Mouse (Mus musculus): ENCODE data around the gene Hebp1.

The Hebp1 gene

DNA sequence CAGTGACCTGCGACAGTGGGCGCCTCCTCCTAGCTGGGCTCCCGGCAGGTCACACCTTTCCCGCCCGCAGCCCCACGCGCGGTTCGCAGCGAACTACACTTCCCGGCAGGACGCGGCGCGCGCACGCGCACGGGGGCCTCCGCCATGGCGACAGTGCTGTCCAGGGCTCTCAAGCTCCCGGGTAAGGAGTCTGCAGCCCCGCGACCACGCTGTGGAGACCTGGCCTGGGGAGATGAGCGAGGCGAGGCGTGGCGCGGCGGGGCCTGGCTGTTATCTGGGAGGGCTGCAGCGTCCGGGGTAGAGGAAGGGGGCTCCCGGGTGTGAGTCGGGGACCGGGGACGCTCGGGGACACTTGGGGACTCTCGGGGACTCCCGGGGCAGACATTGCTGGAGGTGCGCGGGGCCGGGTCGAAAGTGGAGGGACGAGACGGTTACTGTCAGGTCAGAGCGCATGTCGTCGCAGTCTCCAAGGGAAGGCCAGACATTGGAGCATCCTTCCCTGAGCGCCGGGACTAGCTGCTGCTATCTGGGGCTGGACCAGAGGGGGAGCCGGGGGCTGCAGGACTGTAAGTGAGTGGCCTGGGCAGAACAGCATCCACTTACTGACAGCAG is at the start of gene Hebp1, which contains the start of gene Fam234b:
Gene Hebp1, minus strand, starts transcription at position 102 of the 612 bp plus-strand sequence.
Gene Fam234b, plus strand, starts transcription at position 57 of the 612 bp plus-strand sequence.
- peak; percentile 49 for DNase-seq (ENCODE audit: low read depth, low spot score)

DNA sequence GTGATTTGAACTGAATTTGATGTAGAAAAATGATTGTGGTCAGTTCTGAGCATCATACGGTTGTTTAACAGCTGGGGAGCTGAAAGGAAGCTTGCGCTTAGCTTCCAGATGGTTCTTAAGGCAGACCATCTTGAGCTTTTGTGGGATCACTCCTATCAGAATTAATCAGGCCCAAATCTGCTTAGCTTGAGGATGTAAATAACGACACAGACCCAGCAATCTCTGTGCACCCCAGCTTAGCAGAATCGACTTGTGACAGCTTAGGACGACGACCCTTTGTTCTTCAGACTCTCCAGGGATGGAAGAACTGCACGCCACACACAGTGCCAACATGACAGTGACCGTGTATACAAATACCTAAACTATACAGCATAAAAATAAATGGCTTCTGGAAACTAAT is 47.8 kb upstream of the Hebp1 start:
- DNase-seq (ENCODE audit: low read depth, low spot score) = no peak

DNA sequence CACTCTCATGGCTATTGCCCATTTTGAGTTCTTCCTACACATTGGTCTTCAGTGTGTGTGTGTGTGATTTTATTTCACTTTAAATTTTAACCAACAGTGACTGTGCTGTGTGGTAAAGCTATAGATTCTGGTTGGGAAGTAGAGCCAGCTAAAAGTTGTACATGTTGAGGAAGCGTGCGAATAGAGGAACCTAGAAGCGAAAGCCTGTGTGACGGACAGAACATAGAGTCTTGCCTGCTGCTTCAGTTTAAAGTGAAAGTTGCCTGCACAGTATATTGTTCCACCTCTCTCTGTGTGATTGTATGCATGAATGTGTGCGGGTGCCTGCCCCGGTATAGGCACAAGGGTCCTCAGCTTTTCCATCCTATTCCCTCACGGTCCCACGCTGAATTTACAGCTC is 42.5 kb upstream of the Hebp1 start:
- DNase-seq (ENCODE audit: low read depth, low spot score) = no peak

DNA sequence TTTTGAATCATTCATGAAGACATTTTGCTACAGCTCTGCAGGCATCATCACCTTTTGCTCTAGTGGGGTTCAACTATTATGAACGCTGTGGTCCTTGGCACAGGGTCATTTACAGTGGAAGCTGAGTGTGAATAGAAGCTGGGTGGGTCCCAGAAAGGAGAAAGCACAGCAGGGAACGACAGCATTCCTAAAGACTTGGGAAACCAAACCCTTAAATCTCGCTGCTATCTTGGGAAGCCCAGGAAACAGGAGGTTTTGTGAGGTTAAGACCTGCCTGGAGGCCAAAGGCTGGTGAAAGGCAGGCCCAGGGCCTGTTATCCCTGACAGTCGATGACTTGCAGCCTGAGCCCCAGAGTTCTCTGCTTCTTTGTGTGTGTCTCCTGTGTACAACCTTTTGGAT is 40.4 kb upstream of the Hebp1 start:
- no peak for DNase-seq (ENCODE audit: low read depth, low spot score)

DNA sequence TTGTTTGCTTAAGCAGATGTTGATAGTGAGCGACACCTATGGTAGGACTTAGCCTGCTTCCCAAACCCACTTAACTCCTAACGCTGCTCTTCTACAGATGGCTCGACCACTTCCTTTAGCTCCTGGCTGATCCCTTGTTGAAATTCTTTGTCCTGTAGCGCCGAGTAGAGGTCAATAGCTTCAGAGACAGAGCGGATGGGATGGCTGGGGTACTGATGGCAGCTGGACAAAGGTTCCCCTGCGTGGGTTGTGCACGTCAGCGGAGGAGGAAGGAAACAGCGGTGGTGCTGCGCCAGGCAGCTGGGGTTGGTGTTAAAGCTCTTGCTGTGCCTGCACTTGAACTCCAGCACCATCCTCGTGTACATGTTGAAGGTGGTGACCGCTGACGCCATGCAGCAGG is 39.5 kb upstream of the Hebp1 start:
- no peak for DNase-seq (ENCODE audit: low read depth, low spot score)

DNA sequence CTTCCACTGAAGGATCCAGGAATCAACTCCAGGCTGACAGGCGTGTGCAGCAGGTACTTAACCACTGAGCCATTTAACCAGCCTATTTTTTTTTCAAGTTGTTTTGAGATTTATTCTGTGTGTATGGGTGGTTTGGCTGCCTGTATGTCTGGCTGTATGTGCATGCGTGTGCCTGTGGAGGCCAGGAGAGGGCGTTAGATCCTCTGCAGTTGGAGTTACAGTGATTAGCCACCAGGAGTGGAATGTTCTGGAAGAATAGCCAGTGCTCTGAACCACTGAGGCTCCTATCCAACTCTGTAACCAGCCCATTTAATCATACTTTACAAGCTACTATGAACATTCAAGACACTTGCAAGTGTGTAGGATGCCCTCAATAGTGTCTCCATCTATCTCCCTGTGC is 38.8 kb upstream of the Hebp1 start:
- no peak for DNase-seq (ENCODE audit: low read depth, low spot score)

DNA sequence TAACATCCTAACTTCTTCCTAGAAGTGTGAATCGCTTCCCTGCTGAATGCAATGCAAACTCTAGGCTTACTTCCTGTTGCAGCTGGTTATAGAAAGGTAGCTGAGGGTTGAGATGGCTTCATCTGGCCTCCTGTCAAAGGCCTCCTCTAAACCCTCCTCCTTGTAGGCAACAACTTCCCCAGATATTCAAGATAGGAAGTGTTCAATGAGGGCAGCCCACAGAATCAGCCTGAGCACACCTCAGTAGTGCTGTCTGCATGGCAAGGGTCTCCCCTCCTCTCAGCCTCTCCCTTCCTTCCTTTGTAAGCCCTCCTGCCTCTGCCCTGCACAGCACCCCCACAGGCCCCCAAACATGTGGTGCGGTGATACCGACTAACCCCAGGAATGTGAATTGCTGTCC is 37.9 kb upstream of the Hebp1 start:
- no peak for DNase-seq (ENCODE audit: low read depth, low spot score)

DNA sequence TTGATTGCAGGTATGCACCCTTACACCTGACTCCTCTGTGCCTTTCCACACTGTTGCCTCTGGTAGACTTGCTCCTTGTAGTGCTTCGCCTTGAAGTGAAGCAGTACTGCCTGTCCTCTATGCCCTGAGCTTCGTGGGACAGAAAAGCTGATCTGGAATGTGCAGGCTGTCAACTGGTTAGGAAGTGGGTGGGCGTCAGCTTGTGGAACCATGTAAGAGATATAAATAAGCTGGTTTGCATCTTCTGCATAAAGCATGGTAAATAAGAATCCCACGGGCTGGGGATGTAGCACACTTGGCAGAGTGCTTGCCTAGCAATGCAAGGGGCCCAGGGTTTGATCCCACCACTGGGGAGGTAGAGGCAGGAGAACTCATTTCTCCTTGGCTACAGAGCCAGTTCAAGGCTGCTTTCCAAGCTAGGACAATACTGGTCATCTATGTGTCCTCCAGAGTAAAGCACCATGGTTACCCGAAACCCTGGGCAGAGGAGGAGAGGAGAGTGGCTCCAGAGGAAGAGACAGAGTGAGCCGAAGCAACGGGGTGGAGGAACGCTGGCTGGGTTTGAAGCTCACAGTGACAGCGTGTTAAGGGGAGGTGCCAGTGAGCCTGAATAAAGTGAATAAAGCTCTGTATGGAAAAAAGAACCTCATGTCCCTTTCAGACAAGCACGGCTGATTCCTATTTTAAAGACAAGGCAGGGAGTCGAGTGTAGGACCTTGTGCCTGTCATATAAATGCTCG is 34.8 kb upstream of the Hebp1 start:
- DNase-seq (ENCODE audit: low read depth, low spot score) = no peak

DNA sequence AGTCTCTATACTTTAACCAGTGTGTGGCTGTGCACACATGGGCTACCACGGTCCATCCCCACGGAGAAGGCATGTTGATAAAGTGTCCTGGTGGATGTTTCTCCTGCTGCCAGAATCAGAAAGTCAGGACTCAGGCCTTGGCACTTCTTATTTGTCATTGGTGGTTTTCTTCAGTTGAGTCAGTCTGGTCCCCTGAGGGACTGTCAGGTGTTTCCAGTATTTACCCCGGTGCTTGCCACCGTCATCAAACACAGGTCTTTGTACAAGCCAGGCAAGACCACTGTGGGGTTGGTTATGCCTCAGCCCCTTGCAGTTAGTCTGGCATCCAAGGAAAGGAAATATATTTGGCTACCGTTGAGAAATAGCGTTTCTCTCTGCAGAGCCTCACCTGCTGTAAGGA is 32.8 kb upstream of the Hebp1 start:
- DNase-seq (ENCODE audit: low read depth, low spot score) = no peak

DNA sequence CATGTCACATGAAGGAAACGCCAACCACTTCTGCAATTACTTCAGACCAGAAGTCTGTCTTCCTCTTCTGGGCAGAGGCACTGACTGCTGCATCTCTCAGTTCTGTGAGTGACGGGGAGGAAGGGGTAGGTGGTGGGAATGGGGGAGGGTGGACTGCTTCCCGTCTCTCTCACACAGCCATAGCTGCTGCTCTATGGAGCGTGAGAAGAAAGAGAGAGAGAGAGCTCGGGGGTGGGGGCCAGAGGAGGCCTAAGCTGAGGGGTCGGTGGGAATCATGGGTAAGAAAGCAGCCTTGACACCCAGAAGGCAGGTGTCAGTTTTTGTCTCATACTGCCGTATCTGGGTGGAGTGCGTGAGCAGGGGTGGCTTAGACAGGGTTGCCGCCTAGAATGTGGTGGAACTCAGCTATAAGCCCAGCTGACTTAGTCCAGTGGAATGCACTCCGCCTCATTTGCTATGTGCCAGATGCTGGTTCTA is 30.7 kb upstream of the Hebp1 start:
- no peak for DNase-seq (ENCODE audit: low read depth, low spot score)

DNA sequence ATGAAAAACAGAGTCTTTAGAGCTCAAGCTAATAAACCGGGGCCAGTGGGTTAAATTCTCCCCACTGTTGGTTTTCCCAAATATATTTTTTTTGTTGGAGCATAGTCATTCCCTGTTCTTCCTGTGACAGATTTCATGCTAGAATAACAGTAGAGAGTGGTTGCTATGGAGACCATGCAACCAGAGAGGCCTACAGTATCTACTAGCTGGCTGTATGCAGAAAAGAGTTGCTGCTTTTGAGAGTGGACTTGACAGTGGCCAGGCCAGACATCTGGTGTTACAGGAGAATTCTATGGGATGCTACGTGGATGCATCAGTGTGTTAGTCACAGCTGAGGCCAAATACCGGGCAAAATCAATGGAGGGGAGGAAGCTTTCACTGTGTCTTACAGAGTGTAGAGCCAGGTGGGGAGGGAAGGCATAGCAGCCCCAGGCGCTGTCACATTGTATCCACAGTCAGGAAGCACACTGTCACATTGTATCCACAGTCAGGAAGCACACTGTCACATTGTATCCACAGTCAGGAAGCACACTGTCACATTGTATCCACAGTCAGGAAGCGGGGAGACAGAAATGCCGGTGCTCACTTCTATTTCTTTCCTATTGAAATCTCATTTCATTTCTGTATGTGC is 26.1 kb upstream of the Hebp1 start:
- peak; percentile 62 for DNase-seq (ENCODE audit: low read depth, low spot score)

DNA sequence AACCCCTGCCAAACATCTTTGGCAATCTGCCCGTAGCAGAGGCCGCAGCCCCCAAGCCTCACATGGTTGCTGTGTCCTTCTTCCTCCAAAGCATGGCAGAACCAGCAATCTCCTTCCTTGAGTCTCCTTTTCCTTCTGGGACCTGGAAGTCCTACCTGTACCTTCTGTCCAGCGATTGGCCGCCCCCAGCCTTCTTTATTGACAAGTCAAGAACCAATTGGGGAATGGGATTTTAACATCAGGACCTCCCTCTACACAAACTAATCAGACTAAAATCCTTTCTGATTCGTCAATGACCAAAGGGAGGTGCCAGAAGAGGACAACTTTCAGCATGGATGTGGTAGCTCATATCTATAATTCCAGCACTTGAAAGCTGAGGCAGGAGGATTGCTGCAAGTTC is 22.1 kb upstream of the Hebp1 start:
- DNase-seq (ENCODE audit: low read depth, low spot score) = no peak

DNA sequence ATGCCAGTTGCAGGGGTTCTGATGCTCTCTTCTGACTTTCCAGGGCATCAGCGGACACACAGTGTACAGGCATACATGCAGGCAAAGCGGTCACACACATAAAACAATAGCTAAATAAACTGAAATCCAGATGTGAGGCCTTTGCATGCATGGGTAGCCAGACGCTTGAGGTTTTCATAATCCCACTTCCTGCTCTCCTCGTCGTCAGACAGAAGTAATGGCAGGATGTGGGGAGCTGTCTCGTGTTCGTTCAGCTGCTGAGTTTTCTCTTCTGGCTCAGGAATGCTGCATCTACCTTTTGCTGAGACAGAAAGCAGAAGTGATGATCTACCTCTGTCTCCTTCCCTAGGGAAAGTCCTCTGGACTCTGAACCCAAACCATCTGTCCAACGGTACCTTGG is 20.5 kb upstream of the Hebp1 start:
- no peak for DNase-seq (ENCODE audit: low read depth, low spot score)

DNA sequence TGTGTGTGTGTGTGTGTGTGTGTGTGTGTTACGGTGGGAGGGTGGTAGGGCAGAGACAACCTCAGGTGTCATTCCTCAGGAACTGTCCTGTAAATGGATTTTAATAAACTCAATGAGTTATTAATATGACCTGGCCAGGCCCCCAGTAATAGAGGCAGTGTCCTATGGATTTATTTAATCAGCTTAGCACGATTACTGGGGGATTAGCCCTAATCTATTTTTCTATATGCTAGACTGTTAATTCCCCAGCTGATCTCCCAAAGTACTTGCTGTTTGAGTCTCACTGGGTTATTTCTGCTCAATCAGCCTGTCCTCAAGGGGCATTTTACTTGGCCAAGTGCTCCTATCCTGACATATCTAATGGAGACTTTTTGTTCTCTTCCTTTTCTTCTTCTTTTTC is 14.8 kb upstream of the Hebp1 start:
- no peak for DNase-seq (ENCODE audit: low read depth, low spot score)

DNA sequence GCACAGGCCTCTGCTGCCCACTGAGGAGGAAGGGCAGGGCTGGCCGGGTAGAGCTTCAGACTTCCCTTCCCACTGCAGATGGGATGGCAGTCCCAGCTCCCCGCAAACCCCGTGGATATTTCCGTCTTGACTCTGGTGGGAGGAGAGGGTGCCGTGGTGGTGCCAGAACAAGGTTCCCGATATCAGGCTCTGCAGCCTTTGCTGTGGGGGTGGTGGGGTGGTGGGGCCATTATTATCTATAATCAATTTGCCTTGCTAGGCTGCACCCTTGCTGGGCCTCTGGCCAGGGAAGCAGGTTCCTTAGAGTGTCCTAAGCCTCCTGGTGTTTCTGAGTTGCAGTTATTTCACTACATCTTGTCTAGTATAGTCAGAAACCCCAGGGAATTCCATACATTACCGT is 13.3 kb upstream of the Hebp1 start:
- DNase-seq (ENCODE audit: low read depth, low spot score) = no peak

DNA sequence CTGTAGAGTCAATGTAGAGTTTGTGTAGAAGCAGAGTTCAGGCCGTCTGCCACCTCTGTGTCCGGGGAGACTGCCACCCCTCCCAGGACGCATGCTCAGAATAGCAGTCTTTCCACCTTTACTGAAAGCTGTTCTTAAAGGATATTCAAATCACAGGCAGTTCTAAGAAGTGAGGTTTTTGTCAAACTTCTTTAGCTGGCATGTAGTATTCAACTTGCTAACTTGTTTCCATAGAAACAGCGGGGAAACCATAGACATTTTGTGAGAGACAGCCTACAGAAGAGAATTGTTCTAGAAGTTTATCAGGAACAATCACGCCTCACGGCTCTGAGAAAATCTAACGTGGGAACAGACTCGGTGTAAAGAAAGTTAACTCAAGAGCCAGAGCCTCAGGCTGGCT is 9.1 kb upstream of the Hebp1 start:
- DNase-seq (ENCODE audit: low read depth, low spot score) = peak; percentile 50

DNA sequence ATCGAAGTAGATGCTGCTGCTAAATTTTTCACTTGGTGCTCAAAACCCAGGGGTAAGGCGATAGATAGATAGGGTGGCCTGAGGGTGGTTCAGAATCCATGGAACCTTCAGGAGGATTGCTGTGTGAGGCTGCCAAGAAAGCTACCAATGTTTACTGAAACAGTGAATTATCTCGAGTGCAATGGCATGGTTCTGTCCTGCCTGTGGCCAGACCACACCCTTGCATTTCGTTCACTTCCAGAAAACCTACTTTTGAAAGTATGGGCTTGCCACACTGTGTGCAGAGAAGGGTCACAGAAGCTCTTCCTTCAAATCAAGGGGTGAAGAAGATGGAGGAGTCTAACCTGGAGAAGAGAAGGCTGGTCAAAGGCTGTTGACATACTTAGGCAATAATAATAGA is 8.0 kb upstream of the Hebp1 start:
- no peak for DNase-seq (ENCODE audit: low read depth, low spot score)

DNA sequence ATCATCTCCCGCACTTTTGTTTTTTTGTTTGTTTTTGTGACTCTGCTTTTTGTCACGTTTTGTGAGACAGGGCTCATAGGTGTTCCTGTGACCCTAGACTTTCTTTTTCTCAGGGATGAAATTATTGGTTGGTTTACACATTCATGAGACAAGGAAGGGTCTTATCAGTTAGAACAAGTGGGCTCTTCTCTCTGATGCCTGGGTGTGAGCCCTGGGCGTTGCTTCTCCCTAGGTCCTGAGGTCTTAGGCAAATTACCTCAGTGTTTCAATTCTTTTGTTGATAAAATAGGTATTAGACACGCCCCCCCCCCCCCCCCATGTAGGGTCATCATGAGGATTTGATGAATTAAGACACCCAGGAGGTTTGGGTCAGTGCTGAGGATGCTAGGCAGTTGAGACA is 7.0 kb upstream of the Hebp1 start:
- no peak for DNase-seq (ENCODE audit: low read depth, low spot score)

DNA sequence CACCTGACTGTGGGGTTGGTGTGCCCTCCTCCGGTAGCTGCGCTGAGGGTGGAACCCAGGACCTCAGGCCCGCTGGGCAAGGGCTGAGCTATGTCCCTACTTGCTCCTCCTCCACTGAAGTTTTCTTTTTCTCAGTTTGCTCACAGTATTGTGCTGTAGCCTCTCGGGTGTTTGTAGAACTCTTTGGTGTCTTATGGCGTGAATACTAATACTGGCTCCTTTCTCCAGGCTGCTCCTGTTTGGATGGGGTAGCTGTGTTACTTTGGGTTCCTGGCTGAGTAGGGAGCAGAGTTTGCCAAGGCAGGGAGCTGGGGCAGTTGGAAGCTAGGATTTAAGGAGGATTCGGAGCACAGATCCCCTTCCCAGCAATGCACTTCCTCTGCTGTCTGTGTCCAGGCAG is 5.9 kb upstream of the Hebp1 start:
- DNase-seq (ENCODE audit: low read depth, low spot score) = no peak

DNA sequence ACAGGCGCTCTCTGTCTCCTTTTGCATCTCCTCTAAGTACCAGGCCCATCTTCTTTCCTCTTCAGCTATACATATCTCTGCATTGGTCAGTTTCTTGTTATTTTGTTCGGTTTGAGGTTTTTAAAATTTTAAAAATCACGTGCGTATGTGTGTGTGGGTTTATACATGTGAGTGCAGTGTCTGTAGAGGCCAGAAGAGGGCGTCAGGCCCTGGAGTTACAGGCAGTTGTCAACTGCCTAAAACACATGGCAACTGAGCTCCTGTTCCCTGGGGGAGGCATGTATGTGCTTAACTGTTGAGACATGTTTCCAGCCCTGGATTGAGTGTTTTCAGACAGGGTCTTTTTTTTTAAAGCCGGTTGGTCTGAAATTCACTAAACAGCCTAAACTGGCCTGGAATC is 4.8 kb upstream of the Hebp1 start:
- DNase-seq (ENCODE audit: low read depth, low spot score) = no peak

DNA sequence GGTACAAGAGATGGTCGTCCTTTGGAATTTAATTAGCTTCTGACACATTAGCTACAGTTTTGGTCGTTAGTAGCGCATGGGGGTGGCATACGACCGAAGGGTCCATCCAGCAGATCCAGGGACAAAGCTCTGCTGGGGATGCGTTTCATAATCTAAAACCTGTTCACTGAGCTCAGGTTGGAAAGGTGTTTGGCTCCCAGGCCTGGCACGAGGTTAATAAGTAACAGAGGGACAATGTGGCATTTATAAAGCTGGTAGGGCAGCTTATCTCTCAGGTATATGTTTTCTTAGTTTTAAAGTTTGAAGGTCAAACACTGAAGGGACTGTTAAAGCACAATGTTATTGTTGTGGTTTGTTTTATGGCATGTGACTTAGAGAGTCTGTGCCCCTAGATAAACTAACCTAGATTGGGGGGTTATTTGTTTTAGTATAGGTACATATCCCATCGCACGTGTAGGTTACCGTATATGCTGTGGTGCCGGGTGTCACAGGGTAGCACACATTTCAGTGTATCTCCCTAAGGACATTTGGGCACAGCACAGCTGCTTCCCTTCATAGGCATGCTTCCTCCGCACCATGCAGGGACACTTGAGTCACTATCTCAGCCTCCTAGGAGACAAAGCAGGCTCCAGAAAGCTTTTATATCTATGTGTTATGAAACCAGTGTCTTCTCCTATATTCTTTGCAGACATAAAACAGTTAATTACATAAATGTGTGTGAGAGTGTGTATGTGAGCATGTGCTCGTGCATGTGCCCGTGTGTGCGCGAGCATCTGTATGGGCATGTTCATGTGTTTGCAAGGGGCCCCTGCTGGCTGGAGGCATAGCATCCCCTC is 2.5 kb upstream of the Hebp1 start:
- DNase-seq (ENCODE audit: low read depth, low spot score) = no peak

DNA sequence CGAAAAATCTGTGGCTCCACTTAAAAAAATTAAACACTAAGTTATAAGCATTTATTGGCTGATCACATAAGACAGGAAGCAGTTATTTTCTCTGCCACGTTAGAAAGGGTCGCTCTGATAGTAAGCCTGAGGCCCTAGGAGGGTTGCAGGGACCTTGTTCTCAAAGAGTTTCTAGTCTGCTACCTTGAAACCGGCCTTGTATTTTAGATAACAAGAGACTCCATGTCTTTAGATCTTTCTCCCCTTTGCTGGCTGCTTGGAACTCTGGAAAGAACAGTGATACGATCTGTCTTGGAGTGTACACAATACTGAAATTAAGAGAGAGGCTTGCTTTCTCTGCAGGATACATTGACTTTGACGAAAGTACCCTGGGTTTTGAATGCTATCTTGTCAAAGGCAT is 904 bp upstream of the Hebp1 start:
- no peak for DNase-seq (ENCODE audit: low read depth, low spot score)

All from brain, embryonic 18.5 days (tissue).